Mouse (Mus musculus): ENCODE data around the gene Reck.
A peak's percentile ranks its signal among the peaks of the same experiment; 100 is the strongest.

The Reck gene

DNA sequence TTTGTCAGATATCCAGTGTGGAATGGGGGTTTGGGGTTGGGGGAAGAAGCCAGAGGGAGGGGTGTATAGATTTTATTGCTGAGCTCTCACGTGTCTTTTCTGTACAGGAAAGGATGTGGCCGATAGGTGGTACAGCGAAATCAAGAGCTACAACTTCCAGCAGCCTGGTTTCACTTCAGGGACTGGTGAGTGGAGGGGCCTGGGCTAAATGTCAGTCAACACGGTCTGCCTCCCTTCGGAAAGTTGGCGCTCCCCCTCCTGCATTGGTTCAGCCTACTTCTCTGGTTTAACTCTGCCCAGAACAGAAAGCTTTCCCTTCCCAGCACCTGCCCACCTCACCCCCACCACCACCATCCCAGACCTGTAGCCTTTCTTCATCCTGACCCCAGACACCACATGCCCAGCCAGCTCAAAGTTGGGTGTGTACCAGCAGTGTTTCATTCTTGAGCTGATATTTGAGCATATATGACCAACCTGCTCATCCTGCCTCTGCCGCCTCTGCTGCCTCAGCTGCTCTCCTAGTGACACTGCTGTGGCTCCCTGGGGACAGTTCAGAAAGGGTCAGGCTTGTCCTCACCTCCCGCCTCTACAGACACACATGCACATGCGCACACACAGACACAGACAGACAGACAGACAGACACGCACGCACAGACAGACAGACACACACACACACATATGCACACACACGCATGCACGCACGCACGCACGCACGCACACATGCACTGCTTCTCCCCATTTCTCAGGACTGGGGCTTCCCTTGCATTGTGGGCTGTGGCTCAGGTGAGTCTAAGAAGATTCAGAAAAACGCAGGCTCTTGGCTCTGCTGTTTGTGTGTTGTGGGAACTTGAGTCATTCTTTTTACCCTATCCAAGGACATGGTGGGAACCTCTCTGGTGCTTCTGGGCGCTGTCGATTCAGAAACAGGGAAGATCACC is 95.3 kb downstream of the Reck start:
- DNase-seq = no peak

- no peak for DNase-seq
Measured at GRCm38 (mm10) chr4:43971541-43972136, 96.3 kb downstream of the Reck start.

DNA sequence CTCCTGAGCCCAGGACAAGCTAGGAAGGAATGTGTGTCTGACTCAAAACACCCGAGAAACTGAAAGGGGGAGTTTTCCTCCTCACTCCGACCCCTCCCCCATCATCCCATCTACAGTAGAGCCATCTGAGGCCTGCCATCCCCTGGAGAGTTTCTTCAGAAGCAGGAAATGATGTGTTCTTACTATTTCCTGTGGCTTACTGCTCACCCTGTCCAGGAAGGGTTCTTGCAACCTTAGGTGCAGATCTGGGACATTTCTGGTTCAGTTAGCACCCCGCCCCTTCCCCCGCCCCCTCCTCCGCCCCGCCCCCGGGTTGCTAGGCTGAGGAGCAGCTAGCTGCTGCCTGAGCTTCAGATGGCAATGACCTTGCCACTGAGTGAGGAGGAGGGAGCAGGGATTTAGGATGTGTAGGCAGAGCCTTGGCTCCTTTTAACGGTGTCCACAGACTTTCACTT is 96.8 kb downstream of the Reck start:
- DNase-seq = peak; percentile 64

DNA sequence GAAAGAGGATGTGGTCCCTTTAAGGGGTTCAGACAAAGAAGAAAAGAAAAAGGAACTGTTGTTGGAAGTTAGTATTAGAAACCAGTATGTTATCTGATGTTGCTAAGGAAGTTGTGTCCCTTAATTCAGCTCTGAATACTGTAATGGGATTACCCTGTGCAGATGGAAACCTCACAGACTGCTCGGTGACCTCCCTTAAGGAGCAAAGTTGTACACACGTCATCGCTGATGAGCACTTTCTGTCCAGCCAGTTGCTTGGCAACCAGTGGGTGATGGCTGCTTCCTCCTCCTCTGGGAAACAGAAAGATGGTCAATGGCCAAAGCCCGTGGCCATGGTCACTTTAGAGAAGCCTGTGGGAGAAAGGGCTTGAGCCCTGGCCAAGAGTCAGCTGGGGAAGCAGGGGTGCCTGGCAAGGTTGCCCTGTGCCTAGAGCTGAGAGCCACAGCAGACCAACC is 98.2 kb downstream of the Reck start:
- DNase-seq = peak; percentile 51

DNA sequence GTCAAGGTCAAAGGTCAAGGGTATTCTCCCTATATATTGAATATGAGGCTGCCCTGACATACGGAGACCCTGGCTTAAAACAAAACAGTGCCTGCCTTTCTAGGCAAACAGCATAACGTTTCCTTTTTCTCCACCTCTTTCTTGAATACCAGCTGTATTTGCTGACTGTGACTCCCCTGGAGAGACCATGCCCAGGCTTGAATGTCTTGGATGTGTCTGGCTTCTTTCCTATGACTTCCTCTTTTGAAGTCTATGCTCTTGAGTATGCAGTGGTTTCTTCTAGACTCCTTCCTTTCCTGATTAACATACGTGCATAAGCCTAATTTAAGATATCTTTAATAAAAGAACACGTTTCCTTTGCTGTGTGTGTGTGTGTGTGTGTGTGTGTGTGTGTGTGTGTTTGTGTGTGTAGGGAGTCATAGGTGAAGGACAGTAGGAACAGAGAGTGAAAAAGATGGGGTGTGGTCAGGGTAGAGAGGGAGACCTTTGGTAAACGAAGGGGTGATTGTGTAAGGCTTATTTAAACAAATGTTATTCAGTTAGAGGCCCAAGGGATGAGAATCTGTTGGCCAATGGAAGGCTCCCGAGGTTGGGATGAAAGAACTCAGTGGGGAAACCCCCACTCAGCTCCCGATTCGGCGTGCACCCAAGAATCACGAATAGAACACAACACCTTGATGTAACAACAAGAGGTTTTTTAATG is 99.7 kb downstream of the Reck start:
- DNase-seq = no peak

DNA sequence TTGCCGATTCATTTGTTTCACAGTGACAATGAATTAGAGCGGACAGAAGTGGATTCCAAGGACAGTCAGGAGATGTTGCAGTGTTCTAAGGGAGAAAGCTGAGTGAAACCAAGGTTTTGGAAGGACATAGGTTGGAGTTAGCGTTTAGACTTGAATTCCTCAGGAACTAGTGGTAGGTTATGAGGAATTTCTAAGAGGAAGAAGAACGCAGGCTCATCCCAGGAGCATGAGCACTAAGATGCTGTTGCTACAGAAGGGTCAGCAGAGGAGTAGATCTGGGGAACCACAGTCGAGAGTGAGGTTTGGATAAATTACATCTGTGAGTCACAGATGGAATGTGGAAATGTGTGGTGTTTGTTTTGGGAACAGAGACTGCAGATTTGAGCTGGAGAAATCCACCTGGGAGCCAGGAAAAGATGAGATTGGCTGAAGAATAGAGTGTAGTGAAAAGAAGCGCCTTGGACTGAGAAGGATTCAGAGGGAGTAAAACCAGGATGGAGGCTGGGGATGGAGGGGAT is 101.0 kb downstream of the Reck start:
- no peak for DNase-seq

DNA sequence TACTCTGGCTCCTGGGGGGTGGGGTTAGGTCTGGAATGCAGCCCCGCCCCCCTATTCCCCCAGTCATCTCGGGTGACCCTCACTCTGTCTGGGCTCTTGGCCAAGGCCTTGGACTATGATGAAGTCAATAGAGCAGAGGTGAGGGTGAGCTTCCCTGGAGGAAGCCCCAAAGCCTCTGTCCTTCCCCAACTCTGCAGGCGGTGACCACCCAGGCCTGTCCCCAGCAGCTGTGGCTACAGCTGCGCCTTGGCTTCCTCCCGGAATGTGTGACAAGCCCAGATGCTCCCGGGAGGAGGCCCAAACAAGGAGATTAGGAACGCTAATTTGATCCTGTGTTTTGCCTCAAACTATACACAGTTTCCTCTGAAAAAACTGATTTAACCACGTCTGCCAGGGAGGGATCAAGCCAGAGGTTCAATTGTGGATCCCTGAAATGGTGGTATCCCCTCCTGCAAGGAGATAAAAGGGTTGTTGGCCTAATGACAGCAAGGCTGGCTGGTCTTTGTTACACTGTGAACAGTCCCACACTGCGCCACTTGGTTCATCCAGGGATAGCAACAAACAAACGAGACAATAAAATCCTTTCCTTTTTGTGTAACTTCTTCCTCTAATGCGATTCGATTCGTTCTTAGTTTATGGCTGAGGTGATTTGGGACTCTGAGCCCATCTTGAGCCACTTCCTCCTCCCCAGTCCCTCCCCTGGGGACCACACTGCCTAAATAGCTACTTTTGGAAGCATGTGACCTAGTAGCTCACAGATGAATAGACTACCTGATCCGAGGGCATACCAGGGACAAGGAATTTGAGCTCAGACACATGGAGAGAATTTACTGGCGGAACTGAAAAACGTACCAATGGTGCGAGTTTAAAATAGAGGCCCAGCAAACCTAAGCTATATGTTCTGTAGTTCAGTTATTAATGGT is 103.5 kb downstream of the Reck start:
- DNase-seq = peak; percentile 50

- DNase-seq = no peak
Measured at GRCm38 (mm10) chr4:43979746-43980145, 104.4 kb downstream of the Reck start.

- DNase-seq = no peak
Measured at GRCm38 (mm10) chr4:43980236-43980635, 104.9 kb downstream of the Reck start.

DNA sequence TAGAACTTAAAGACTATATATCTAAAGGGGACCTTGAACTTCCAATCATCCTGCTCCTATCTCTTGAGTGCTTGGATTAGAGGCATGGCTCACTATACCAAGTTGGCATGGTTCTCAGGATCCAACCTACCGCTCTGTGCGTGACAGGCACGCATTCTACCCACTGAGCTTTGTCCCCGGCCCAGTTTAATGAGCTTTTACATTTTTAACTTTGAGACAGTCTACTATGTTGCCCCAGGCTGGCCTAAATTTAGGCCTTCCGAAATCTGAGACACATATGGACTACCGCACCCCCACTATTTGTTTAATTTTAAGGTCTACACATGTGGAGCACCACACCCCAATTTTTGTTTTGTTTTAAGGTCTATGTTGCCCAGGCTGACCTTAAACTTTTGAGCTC is 105.5 kb downstream of the Reck start:
- no peak for DNase-seq

DNA sequence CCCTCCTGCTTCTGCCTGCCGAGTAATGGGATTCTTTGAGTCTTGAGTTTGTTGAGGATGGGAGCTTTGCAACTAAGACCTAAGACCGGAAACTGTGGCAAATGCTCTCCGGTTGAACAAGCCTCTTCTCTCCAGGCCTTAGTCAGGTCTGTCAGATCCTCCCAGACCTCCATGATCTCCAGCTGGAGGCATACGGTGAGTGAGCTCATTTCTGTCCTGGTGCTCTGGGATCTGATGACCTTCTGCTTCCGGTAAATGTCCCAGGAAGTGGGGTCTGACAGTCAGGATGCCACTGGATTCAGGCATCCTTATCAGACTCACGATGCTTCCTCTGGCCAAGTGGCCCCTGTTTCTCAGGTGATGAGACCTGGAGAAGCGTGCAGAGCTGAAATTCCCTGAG is 105.9 kb downstream of the Reck start:
- DNase-seq = no peak

DNA sequence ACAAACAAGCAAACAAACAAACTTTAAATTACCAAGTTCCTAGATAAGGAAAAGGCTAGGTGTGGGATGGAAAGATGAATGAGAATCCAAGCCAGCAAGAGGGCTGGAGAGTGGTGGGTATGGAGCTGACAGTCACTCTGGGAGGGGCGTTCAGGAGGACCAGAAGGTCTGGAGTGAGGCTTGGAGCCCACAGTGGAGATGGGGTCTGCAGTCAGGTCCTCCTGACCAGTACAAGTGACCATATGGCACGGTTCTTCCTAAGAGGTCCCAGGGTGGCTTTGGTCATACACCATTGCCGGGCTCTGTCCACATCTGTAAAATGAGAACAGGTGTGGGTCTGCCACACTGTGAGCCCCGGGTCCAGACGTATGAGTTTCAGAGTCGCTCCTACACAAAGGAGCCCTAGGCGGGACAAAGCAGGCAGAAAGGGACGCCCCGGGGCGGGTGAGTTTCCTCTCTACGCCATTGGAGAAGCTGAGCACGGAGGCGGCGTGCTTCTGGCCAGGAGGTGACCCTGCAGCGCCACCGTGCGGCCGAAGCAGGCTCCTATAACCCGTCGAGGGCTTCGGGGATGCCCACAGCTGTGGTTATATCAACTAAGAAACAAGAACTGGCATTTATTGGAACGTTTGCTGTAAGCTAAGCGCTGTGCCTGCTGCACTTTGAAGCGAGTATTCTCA is 106.9 kb downstream of the Reck start:
- peak; percentile 94 for DNase-seq

GRCm38 (mm10) chr4:43983181-43983580 is 107.9 kb downstream of the Reck start, which contains the start of gene Ccin:
Gene Ccin (plus strand): TSS chr4:43983483.
- DNase-seq = no peak

- DNase-seq = no peak
Measured at GRCm38 (mm10) chr4:43983756-43984155, 108.4 kb downstream of the Reck start.

DNA sequence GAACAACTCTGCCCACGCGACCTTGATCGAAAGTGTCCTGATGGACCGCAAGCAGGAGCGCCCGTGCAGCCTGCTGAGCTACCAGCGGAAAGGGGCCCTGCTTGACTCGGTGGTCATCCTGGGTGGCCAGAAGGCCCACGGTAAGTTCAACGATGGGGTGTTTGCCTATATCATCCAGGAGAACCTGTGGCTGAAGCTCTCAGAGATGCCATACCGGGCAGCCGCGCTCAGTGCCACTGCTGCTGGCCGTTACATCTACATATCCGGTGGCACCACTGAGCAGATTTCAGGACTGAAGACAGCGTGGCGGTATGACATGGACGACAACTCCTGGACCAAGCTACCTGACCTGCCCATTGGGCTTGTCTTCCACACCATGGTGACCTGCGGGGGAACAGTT is 109.0 kb downstream of the Reck start:
- DNase-seq = no peak

DNA sequence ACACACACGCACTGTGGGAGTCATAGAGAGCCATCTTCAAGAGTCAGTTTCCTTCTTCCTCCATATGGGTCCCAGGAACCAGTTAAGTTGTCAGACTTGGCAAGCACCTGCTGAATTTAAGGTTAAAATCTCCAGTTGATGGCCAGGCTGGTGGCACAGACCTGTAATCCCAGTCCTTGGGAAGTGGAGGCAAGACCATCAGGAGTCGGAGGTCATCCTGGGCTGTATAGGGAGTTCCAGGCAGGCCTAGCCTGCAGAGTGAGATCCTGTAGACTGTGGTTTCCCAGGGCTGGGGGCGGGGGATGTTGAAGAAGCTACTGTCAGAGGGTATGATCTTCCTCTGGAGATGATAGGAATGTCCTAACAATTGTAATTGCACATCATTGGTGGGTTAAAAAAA is 113.6 kb downstream of the Reck start:
- DNase-seq = no peak

- no peak for DNase-seq
Measured at GRCm38 (mm10) chr4:43993072-43993471, 117.7 kb downstream of the Reck start.

DNA sequence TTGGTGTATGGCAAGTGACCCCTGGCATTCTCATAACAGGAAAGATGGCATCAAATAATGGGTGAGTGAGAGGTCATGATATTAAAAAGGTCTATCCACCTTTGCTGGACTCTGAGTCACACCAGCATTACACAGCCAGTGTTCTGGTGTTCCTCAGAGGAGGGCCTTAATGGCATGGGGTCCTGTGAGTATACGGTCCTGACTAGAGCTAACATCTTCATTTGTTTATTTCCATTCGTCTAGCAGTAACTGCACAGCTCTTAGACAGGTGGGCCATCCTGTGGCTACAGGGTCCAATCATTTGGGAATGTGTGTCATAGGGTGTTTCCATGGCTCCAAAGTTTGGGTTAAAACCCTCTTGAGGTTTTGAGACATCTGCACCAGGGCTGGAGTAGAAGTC is 119.0 kb downstream of the Reck start:
- DNase-seq = no peak
